Mouse (Mus musculus) embryonic facial prominence, embryonic 10.5 days (tissue): ENCODE measurements around the gene Gdpd1. TPM values are rescaled to one million over a fixed set of nuclear protein-coding genes. Genes with fewer than 3 reads are reported as not detected.

Experiments used
- DNase-seq: peaks from one replicate; pipeline ENCODE4 v3.0.0-alpha.2; 2017; ENCODE audit warnings: low spot score
- H3K27ac ChIP-seq: fragments of 300-500 bp; sonication (generic); replicated peaks from 2 replicates; pipeline ENCODE4 v1.5.1; 2016; ENCODE audit warnings: mild to moderate bottlenecking
- H3K27me3 ChIP-seq: fragments of 300-500 bp; sonication (generic); replicated peaks from 2 replicates; pipeline ENCODE4 v1.6.1; 2016; ENCODE audit warnings: low read depth, mild to moderate bottlenecking; ENCODE audit not compliant: poor library complexity, severe bottlenecking
- H3K36me3 ChIP-seq: fragments of 300-500 bp; sonication (generic); replicated peaks from 2 replicates; pipeline ENCODE4 v1.6.1; 2016; ENCODE audit warnings: mild to moderate bottlenecking, moderate library complexity
- H3K4me1 ChIP-seq: fragments of 300-500 bp; sonication (generic); 2 replicates; pipeline ENCODE4 v1.6.1; 2016
- H3K4me3 ChIP-seq: fragments of 300-500 bp; sonication (generic); 2 replicates; pipeline ENCODE4 v1.5.1; 2016; ENCODE audit warnings: mild to moderate bottlenecking, moderate library complexity
- H3K9me3 ChIP-seq: fragments of 300-500 bp; sonication (generic); 2 replicates; pipeline ENCODE4 v1.6.1; 2016; ENCODE audit warnings: mild to moderate bottlenecking
- WGBS: fragments of 180-500 bp; shearing (Covaris S2); methylation state at CpG from one replicate; pipeline ENCODE4 v1.1.7; 2016; 5-methylcytosine and 5-hydroxymethylcytosine counted together
- polyA plus RNA-seq: library from polyadenylated mRNA; unstranded; fragments of >200 nt; fragmentation: Nextera tagmentation; extraction: Ambion mirVana; gene quantifications from 2 replicates; pipeline ENCODE4 v1.2.1, GENCODE M21; 2016

Gdpd1 gene
- polyA plus RNA-seq, 1 experiment from 2014 or later: 33.7 TPM

GRCm38 (mm10) chr11:87021551-87021950 is 52.3 kb downstream of the Gdpd1 start:
- H3K27me3 ChIP-seq: no peaks in the 10 kb centered on the region

GRCm38 (mm10) chr11:87020449-87020848 is 53.4 kb downstream of the Gdpd1 start:
- no peak for DNase-seq
- Histone ChIP-seq H3K36me3 (no peaks in the 10 kb centered on the region), H3K4me1 (no peaks in the 10 kb centered on the region), H3K9me3 (no peaks in the 10 kb centered on the region), H3K27ac (no peak overlapping the region), H3K27me3 (no peaks in the 10 kb centered on the region), H3K4me3 (no peak overlapping the region)
- 81% methylated on average over 5 of the region's 5 CpGs for WGBS

More at GRCm38 (mm10) chr11:87021551-87021950, 52.3 kb downstream of the Gdpd1 start:
- DNase-seq: no peak
- H3K27ac ChIP-seq: no peak overlapping the region
- no peaks in the 10 kb centered on the region for H3K36me3 ChIP-seq
- no peaks in the 10 kb centered on the region for H3K4me1 ChIP-seq
- no peak overlapping the region for H3K4me3 ChIP-seq
- no peaks in the 10 kb centered on the region for H3K9me3 ChIP-seq

DNA sequence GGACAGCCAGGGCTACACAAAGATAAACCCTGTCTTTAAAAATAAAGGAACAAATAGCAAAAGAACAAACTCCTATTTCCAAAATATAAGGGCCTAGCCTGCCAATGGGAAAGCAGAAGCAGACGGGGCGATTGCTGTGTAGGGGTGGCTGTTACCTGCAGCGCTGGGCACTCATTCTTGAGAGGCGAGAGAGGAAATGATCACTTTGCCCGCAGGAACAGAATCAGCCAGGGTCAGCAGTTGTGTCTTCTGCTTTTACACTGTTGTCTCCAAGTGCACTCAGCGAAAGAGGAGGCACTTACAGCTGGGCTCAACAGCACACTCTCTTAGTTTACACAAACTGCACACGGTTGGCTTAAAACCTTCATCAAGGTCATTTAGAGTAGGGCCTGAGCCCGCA is 54.4 kb downstream of the Gdpd1 start:
- WGBS: 91% methylated on average over 8 of the region's 8 CpGs
- no peak for DNase-seq
- H3K27ac ChIP-seq: no peak overlapping the region
- H3K4me1 ChIP-seq: no peaks in the 10 kb centered on the region
- no peaks in the 10 kb centered on the region for H3K9me3 ChIP-seq
- H3K27me3 ChIP-seq: no peaks in the 10 kb centered on the region
- H3K4me3 ChIP-seq: no peak overlapping the region
- no peaks in the 10 kb centered on the region for H3K36me3 ChIP-seq

GRCm38 (mm10) chr11:87018081-87018480 is 55.8 kb downstream of the Gdpd1 start:
- no peak for DNase-seq
- 77% methylated on average over 4 of the region's 4 CpGs for WGBS
- Histone ChIP-seq H3K27me3 (no peaks in the 10 kb centered on the region), H3K4me1 (peaks cover 8% of the 10 kb centered on the region; the same call in 1 of the 2 replicates), H3K9me3 (no peaks in the 10 kb centered on the region), H3K27ac (no peak overlapping the region), H3K4me3 (no peak overlapping the region), H3K36me3 (no peaks in the 10 kb centered on the region)

DNA sequence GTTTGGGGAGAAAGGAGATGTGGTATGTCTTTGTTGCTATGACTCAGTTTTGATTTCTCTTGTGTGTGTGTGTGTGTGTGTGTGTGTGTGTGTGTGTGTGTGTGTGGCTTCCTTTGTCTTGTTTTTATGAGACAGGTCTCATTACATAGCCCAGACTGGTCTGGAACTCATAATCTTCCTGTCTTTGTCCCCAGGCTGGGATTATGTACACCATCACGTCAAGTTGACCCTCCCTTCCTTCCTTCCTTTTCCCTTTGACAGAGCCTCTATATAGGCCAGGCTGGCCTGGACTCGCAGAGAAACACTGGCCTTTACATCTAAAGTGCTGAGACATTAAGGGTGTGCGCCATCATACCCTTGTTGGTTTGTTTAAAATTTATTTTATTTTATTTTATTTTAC is 58.2 kb downstream of the Gdpd1 start:
- Histone ChIP-seq H3K27ac (no peak overlapping the region), H3K4me3 (no peak overlapping the region), H3K27me3 (no peaks in the 10 kb centered on the region), H3K36me3 (no peaks in the 10 kb centered on the region), H3K9me3 (no peaks in the 10 kb centered on the region), H3K4me1 (peaks cover 8% of the 10 kb centered on the region; the same call in 1 of the 2 replicates)
- no peak for DNase-seq
- WGBS: 72% methylated on average over 3 of the region's 3 CpGs

DNA sequence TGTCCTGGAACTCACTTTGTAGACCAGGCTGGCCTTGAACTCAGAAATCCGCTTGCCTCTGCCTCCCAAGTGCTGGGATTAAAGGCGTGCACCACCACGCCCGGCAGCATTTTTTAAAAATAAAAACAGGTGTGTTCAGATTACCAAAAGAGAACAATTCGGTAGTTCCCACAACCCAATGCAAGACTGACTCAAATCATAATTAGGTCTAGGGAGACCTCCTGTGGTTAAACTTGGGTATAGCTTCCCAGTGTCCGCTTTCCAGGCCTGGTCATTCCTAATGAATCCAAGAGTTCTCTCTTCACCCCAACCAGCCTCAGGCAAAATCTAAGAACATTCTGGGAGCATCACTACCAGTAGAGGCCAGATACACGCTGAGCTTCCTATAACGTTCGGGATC is 63.4 kb downstream of the Gdpd1 start:
- H3K27ac ChIP-seq: no peak overlapping the region
- WGBS: 23% methylated on average over 9 of the region's 9 CpGs
- H3K9me3 ChIP-seq: no peaks in the 10 kb centered on the region
- H3K27me3 ChIP-seq: no peaks in the 10 kb centered on the region
- H3K4me1 ChIP-seq: peaks cover 23% of the 10 kb centered on the region; the same call in 1 of the 2 replicates
- no peak overlapping the region for H3K4me3 ChIP-seq
- H3K36me3 ChIP-seq: no peaks in the 10 kb centered on the region
- DNase-seq: peak; percentile 62

DNA sequence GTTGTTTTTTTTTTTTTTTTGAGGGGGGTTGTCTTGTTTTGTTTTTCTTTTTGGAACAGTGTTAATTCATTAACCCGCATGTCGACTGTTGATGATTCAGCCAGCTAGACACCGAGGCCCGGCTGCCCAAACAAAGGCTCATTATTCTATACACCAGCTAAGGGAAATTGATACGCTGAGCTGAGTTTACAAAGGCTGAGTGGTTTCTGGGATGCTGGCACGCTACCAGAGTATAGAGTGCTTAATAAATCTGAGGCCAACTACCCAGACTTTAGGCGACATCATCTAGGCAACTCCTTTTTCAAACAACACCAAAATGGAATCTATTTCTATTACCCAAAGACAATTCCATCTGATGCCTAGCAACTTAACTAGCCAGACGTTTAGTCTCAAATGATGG is 66.5 kb downstream of the Gdpd1 start:
- 0 out of 2 replicates have a peak overlapping the region, but pooled peaks have one; percentile 51 for H3K27ac ChIP-seq
- 22% methylated on average over 8 of the region's 8 CpGs for whole genome bisulfite sequencing
- peaks cover 22% of the 10 kb centered on the region; the same call in 1 of the 2 replicates for H3K4me1 ChIP-seq
- peak; percentile 28 for DNase-seq
- H3K36me3 ChIP-seq: no peaks in the 10 kb centered on the region
- no peaks in the 10 kb centered on the region for H3K27me3 ChIP-seq
- no peak overlapping the region for H3K4me3 ChIP-seq
- no peaks in the 10 kb centered on the region for H3K9me3 ChIP-seq

DNA sequence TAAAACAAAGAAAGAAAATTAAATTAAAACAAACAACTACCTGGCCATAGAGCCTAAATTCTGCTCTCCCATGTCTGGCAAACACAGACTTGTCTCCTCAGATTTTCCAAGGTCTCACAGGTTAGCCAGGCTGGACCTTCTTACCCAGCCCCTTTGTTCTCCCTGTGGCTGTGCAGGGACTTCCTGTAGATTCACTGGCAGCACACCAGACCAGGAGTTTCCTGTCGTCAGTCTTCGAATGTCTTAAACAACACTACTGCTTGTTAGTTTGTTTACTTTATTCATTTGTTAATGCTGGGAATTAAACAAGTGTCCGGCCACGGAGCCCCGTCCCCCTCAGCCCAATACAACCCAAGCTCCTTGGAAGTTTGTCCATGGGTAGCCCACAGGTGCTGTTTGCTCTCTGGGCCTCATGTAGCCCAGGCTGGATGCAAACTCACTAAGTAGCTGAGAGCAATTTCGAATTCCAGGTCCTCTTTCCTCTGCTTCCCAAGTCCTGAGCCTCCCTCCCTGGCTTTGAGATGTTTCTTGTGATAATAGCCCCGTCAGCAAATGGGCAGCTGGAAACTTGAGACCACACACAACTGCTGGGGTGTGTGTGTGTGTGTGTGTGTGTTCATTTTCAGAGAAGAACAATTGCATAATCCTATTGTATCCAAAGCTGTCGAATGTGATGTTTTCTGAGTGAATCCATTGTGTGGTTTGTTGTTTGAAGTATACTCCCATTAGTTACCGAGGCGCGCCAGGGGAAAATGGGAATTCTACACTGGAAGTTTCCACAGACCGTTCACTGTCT is 68.7 kb downstream of the Gdpd1 start:
- H3K4me3 ChIP-seq: no peak overlapping the region
- peaks cover 22% of the 10 kb centered on the region; the same call in 1 of the 2 replicates for H3K4me1 ChIP-seq
- WGBS: 58% methylated on average over 12 of the region's 12 CpGs
- H3K27ac ChIP-seq: peak overlapping the region; percentile 66
- no peaks in the 10 kb centered on the region for H3K36me3 ChIP-seq
- H3K9me3 ChIP-seq: no peaks in the 10 kb centered on the region
- no peaks in the 10 kb centered on the region for H3K27me3 ChIP-seq
- no peak for DNase-seq

- DNase-seq: no peak
- no peak overlapping the region for H3K4me3 ChIP-seq
These were observed 71.6 kb downstream of the Gdpd1 start for GRCm38 (mm10) chr11:87002078-87002829.

GRCm38 (mm10) chr11:87001217-87001616 is 72.6 kb downstream of the Gdpd1 start:
- Histone ChIP-seq H3K4me1 (peaks cover 8% of the 10 kb centered on the region; the same call in 1 of the 2 replicates), H3K36me3 (no peaks in the 10 kb centered on the region), H3K27me3 (no peaks in the 10 kb centered on the region), H3K9me3 (no peaks in the 10 kb centered on the region), H3K4me3 (no peak overlapping the region), H3K27ac (no peak overlapping the region)
- DNase-seq: no peak
- WGBS: 87% methylated on average over 8 of the region's 8 CpGs

More at GRCm38 (mm10) chr11:87002078-87002829, 71.6 kb downstream of the Gdpd1 start:
- H3K27me3 ChIP-seq: no peaks in the 10 kb centered on the region
- WGBS: 83% methylated on average over 10 of the region's 10 CpGs
- H3K27ac ChIP-seq: no peak overlapping the region
- no peaks in the 10 kb centered on the region for H3K36me3 ChIP-seq
- peaks cover 13% of the 10 kb centered on the region; the same call in 1 of the 2 replicates for H3K4me1 ChIP-seq
- H3K9me3 ChIP-seq: no peaks in the 10 kb centered on the region

- H3K27ac ChIP-seq: no peak overlapping the region
- WGBS: 41% methylated on average over 2 of the region's 2 CpGs
- peaks cover 8% of the 10 kb centered on the region for H3K27me3 ChIP-seq
- no peak for DNase-seq
- peaks cover 44% of the 10 kb centered on the region for H3K4me1 ChIP-seq
- H3K4me3 ChIP-seq: no peak overlapping the region
- no peaks in the 10 kb centered on the region for H3K36me3 ChIP-seq
- H3K9me3 ChIP-seq: no peaks in the 10 kb centered on the region
These were observed 77.6 kb downstream of the Gdpd1 start for GRCm38 (mm10) chr11:86996266-86996665.

- peak; percentile 71 for DNase-seq
- 38% methylated on average over 6 of the region's 6 CpGs for WGBS
- Histone ChIP-seq H3K27me3 (peaks cover 8% of the 10 kb centered on the region), H3K9me3 (no peaks in the 10 kb centered on the region), H3K27ac (no peak overlapping the region), H3K36me3 (no peaks in the 10 kb centered on the region), H3K4me3 (no peak overlapping the region), H3K4me1 (peaks cover 47% of the 10 kb centered on the region)
These were observed 78.1 kb downstream of the Gdpd1 start for GRCm38 (mm10) chr11:86995625-86996221.
